Mouse (Mus musculus) midbrain, embryonic 12.5 days (tissue): ENCODE data around the gene Tspan18. TPM values are rescaled to one million over a fixed set of nuclear protein-coding genes. Genes with fewer than 3 reads are reported as not detected.

Source experiments
- ATAC-seq: fragments of 200-750 bp; cut with Nextera tagmentation; 2 replicates; pipeline ENCODE4 v1.8.0; 2017; ENCODE audit warnings: low read depth, moderate TSS enrichment, moderate library complexity; ENCODE audit not compliant: low FRiP score
- H3K27ac ChIP-seq: fragments of 300-500 bp; sonication (generic); replicated peaks from 2 replicates; pipeline ENCODE4 v1.5.1; 2016; ENCODE audit warnings: mild to moderate bottlenecking
- H3K27me3 ChIP-seq: fragments of 300-500 bp; sonication (generic); 2 replicates; pipeline ENCODE4 v1.6.1; 2016; ENCODE audit warnings: mild to moderate bottlenecking
- H3K36me3 ChIP-seq: fragments of 300-500 bp; sonication (generic); 2 replicates; pipeline ENCODE4 v1.6.1; 2016
- H3K4me1 ChIP-seq: fragments of 300-500 bp; sonication (generic); 2 replicates; pipeline ENCODE4 v1.6.1; 2016
- H3K4me2 ChIP-seq: fragments of 300-500 bp; sonication (generic); replicated peaks from 2 replicates; pipeline ENCODE4 v1.6.1; 2016; ENCODE audit warnings: mild to moderate bottlenecking, moderate library complexity
- H3K4me3 ChIP-seq: fragments of 300-500 bp; sonication (generic); 2 replicates; pipeline ENCODE4 v1.5.1; 2016; ENCODE audit warnings: mild to moderate bottlenecking
- H3K9ac ChIP-seq: fragments of 300-500 bp; sonication (generic); replicated peaks from 2 replicates; pipeline ENCODE4 v1.6.1; 2016; ENCODE audit warnings: mild to moderate bottlenecking, moderate library complexity
- H3K9me3 ChIP-seq: fragments of 300-500 bp; sonication (generic); 2 replicates; pipeline ENCODE4 v1.6.1; 2016; ENCODE audit warnings: mild to moderate bottlenecking
- WGBS: fragments of 180-500 bp; shearing (Covaris S2); methylation state at CpG from one replicate; pipeline ENCODE4 v1.1.7; 2016; 5-methylcytosine and 5-hydroxymethylcytosine counted together
- polyA plus RNA-seq: library from polyadenylated mRNA; unstranded; fragments of >200 nt; fragmentation: Nextera tagmentation; extraction: Ambion mirVana; gene quantifications from 2 replicates; pipeline ENCODE4 v1.2.1, GENCODE M21; 2016

Gene Tspan18
- polyA plus RNA-seq, 1 experiment from 2014 or later: 24.6 TPM

DNA sequence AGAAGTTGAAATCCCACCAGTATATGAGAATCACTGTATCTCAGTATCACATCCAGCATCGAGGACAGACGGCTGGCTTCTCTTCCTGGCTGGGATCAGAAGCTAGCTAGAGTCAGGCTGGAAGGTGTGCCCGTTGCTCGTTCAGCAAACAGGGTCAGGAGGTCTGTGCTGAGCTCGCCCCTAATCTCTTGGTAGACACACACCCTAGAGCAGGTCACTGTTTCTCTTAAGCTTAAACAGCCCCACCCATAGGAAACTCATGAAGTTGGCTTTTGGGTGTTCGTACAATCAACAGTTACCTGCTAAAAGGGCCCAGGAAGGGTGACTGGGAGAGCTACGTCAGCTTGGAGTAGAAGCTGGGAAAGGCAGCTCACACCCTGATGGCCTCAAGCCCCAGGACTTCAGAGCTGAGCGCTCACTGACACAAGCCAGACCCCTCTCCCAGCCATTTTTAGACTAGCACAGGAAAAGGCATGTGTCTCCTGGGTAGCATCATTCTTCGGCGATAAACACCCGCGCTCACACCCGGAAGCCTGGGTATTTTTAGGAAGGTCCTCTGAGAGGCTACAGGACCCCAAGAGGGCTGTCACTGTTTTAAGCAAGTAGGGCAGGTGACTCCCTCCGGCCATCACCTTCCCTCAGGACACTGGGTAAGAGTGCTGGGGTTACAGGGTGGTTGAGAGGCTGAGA lies 24.4 kb downstream of the Tspan18 start:
- H3K36me3 ChIP-seq: peaks cover 12% of the 10 kb centered on the region; the same call in 1 of the 2 replicates
- WGBS: 93% methylated on average over 14 of the region's 14 CpGs
- peaks cover 12% of the 10 kb centered on the region for H3K4me1 ChIP-seq
- no peaks in the 10 kb centered on the region for H3K9me3 ChIP-seq
- no peak overlapping the region for H3K4me2 ChIP-seq
- no peaks in the 10 kb centered on the region for H3K27me3 ChIP-seq
- no peak overlapping the region for H3K27ac ChIP-seq
- no peak overlapping the region for H3K4me3 ChIP-seq
- no peak for ATAC-seq
- no peak overlapping the region for H3K9ac ChIP-seq

DNA sequence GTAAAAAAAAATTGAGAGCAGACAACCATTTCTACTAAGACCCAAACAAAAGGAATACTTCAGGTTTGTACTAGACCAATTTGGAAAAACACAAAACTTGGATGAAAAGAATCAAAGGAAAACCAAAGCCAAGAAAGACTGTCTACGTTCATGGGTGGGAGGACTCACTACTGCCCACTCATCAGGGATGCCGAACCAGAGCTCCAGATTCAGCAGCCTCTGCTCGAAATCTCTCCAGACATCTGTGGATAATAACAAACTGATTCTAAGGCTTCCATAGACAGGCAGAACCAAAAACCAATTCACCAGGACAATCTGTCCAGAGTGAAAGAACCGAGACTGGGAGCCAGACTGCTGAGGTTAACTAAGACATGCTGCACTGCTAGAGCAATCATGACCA lies 27.4 kb downstream of the Tspan18 start:
- no peak overlapping the region for H3K9ac ChIP-seq
- H3K27ac ChIP-seq: no peak overlapping the region
- peaks cover 24% of the 10 kb centered on the region for H3K4me1 ChIP-seq
- H3K9me3 ChIP-seq: no peaks in the 10 kb centered on the region
- H3K36me3 ChIP-seq: peaks cover 8% of the 10 kb centered on the region; the same call in 1 of the 2 replicates
- 84% methylated on average over 4 of the region's 4 CpGs for WGBS
- H3K27me3 ChIP-seq: no peaks in the 10 kb centered on the region
- H3K4me3 ChIP-seq: no peak overlapping the region
- no peak overlapping the region for H3K4me2 ChIP-seq
- no peak for ATAC-seq

DNA sequence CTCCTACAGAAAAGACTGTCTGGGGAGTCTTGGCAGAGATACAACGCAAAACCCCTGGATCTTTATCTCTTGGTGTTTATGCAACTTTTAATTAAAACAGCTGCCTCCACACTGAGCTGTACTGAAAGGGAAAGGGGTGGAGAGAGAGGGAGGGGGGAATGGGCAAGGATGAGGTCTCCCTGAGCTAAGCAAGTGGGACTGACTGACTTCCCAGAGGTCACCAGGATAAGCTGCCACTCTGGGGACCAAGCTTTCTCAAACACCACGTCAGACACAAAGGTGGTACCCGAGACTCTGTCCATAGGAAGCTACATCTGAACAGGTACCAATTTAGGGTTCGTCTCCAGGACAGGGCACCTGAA lies 30.1 kb downstream of the Tspan18 start:
- Histone ChIP-seq H3K9me3 (no peaks in the 10 kb centered on the region), H3K27ac (peak overlapping the region; percentile 79), H3K9ac (no peak overlapping the region), H3K36me3 (0 out of 2 replicates have a peak, but pooled peaks cover 5% of the 10 kb centered on the region), H3K4me1 (peaks cover 24% of the 10 kb centered on the region), H3K4me2 (peak overlapping the region; percentile 26; the same call in 1 of the 2 replicates), H3K27me3 (no peaks in the 10 kb centered on the region), H3K4me3 (no peak overlapping the region)
- peak; percentile 44 for ATAC-seq
- 27% methylated on average over 4 of the region's 4 CpGs for WGBS

DNA sequence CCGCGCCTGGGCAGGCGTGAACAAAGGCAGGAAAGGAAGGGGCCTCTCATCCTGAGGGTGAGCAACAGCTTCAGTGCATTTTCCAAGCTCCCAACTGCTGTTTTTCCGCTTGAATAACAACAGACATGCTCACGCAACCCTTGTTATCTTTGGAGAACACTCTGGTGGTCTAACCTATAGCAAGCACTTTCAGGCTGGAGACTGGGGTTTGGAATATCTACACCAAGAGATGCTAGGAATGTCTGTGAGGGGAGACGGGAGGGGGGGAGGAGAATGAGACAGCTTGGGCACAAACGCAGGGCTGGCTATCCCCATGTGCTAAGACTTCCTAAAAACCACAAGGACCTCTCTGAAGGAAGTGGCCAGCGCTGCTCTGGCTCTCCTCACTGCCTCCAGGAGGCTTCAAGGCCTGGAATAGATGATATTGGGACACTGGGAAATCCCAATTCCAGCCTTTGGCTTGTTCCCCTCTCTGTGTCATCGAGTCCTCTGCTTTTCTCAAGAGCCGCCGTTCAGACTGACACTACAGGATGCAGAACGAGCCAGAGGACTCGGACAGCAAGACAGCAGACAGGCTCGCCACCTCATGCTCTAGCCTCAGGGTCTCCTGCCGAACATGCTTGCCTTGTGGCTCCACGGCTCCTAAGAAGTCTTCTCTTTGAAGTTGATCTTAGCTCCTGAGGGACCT lies 30.6 kb downstream of the Tspan18 start:
- ATAC-seq: peak; percentile 44
- H3K4me1 ChIP-seq: peaks cover 24% of the 10 kb centered on the region
- H3K9ac ChIP-seq: no peak overlapping the region; the same call in 1 of the 2 replicates
- H3K9me3 ChIP-seq: no peaks in the 10 kb centered on the region
- H3K36me3 ChIP-seq: 0 out of 2 replicates have a peak, but pooled peaks cover 5% of the 10 kb centered on the region
- peak overlapping the region; percentile 26; the same call in 1 of the 2 replicates for H3K4me2 ChIP-seq
- H3K4me3 ChIP-seq: no peak overlapping the region
- 8% methylated on average over 16 of the region's 16 CpGs for WGBS
- H3K27me3 ChIP-seq: no peaks in the 10 kb centered on the region
- H3K27ac ChIP-seq: peak overlapping the region; percentile 79

DNA sequence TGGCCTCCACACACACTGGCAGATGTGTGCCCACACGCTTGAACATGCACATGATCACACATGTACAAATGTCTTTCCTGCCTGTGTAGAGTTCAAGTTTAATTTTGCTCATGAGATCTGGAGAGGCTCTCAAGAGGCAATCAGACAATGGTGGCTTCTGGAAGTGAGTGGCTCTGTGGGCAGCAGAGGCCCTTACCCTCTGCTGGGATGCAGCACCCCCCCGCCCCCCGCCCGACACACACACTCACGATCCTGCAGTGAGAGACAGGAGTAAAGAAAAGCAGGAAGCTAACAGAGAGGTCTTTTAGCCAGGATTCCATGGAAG lies 31.1 kb downstream of the Tspan18 start:
- no peaks in the 10 kb centered on the region for H3K9me3 ChIP-seq
- H3K4me2 ChIP-seq: 0 out of 2 replicates have a peak overlapping the region, but pooled peaks have one; percentile 26
- peak overlapping the region; percentile 79 for H3K27ac ChIP-seq
- no peak overlapping the region for H3K4me3 ChIP-seq
- no peak overlapping the region; the same call in 1 of the 2 replicates for H3K9ac ChIP-seq
- H3K27me3 ChIP-seq: no peaks in the 10 kb centered on the region
- ATAC-seq: peak; percentile 72; the same call in 1 of the 2 replicates
- 23% methylated on average over 5 of the region's 5 CpGs for WGBS
- peaks cover 22% of the 10 kb centered on the region for H3K4me1 ChIP-seq
- no peaks in the 10 kb centered on the region for H3K36me3 ChIP-seq

DNA sequence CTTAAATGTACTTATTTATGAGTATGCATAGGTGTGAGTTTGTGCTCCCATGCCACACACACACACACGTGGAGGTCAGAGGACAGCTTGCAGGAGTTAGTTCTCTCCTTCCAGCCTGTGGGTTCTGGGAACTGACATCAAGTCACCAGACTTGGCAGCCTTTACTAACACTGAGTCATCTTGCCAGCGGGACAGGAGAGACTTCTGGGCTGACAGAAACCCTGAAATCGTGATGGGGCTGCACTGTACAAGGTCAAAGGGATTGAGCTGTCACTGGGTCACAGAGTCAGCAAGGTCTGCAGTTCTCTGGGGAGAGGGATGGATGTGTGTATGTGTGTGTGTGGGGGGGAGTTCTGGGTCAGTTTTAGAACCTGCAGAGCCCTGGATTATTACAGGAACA lies 36.6 kb downstream of the Tspan18 start:
- Histone ChIP-seq H3K27ac (no peak overlapping the region), H3K36me3 (peaks cover 11% of the 10 kb centered on the region), H3K4me3 (no peak overlapping the region), H3K4me1 (peaks cover under 1% of the 10 kb centered on the region; the same call in 1 of the 2 replicates), H3K4me2 (no peak overlapping the region), H3K27me3 (no peaks in the 10 kb centered on the region), H3K9me3 (peaks cover 8% of the 10 kb centered on the region; the same call in 1 of the 2 replicates), H3K9ac (no peak overlapping the region)
- WGBS: 87% methylated on average over 3 of the region's 3 CpGs
- ATAC-seq: no peak

DNA sequence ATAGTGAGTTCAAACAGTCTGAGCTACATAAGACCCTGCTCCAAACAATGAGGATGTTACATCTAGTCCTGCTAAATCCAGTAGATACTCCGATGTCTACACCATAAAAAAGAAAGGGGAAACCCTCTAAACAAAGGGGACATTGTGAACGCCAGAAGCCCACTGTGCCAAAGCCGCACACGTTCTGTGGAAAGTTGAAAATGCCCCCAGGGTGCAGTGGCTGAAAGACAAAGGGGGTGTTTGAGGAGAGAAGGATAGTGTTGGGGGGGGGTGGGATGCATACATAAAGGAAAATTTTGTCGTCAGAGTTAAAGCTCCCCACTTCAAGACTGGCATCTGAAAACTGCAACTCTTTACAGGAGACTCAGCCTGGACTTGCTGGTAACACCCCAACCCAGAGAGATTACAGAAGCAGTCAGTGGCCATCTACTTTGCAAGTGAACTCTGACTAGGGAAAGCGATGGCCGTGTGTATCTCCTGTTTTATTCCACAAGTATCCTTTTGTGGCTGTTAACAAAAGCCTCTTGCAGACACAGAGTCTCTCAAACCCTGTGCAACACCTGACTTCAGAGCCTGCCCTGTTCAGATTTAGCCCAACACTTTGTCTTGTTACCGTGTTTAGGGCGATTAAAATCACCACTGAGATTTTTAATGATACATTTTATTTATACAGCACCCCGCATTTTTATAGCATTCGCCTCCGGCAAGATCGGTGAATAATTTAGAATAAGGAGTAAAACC lies 42.9 kb downstream of the Tspan18 start:
- peaks cover 11% of the 10 kb centered on the region for H3K36me3 ChIP-seq
- no peak overlapping the region for H3K4me2 ChIP-seq
- ATAC-seq: 0 out of 2 replicates have a peak, but pooled peaks have one; percentile 21
- H3K4me3 ChIP-seq: no peak overlapping the region
- H3K27me3 ChIP-seq: no peaks in the 10 kb centered on the region
- H3K4me1 ChIP-seq: peaks cover 59% of the 10 kb centered on the region
- H3K9ac ChIP-seq: no peak overlapping the region; the same call in 1 of the 2 replicates
- peaks cover 10% of the 10 kb centered on the region; the same call in 1 of the 2 replicates for H3K9me3 ChIP-seq
- peak overlapping the region; percentile 79 for H3K27ac ChIP-seq
- WGBS: 33% methylated on average over 13 of the region's 13 CpGs

DNA sequence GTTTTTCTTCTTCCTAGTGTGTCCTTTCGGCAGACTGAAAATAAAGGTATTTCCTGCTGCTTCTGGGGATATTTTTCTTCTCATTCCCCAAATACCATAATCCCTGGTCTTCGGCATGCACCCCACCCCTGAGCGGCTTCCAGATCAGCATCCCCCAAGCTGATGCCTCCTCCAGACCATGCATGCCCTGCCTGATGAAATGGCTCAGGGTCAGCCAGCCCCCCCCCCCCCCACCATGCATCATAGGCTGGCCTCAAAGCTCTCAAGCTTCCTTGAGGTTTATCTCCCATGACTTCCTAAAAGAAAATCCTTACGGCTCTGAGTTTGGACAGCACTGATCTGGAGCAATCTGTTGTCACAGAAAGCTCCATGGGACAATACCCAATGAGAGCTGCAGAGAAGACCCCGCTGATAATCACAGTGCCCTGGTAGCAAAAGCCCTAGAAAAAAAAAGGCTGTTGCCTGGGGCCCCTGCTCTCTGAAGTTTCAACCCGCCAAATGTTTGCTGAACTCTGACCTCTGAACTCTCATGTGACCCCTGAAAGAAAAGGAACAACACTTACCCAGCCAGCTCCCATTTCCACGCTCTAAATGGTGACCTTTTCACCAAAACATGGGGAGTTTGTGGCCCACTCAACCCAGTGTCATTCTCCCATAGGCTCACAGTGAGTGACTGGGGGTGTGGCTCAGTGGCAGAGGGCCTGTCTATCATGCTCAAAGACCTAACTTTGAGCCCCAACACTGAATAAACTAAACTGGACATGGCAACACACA lies 43.8 kb downstream of the Tspan18 start:
- H3K36me3 ChIP-seq: peaks cover 11% of the 10 kb centered on the region
- peaks cover 10% of the 10 kb centered on the region; the same call in 1 of the 2 replicates for H3K9me3 ChIP-seq
- 9% methylated on average over 7 of the region's 7 CpGs for WGBS
- peak overlapping the region; percentile 79 for H3K27ac ChIP-seq
- no peak overlapping the region; the same call in 1 of the 2 replicates for H3K9ac ChIP-seq
- peaks cover 67% of the 10 kb centered on the region for H3K4me1 ChIP-seq
- no peak overlapping the region for H3K4me2 ChIP-seq
- no peak overlapping the region for H3K4me3 ChIP-seq
- 0 out of 2 replicates have a peak, but pooled peaks have one; percentile 10 for ATAC-seq
- H3K27me3 ChIP-seq: no peaks in the 10 kb centered on the region

DNA sequence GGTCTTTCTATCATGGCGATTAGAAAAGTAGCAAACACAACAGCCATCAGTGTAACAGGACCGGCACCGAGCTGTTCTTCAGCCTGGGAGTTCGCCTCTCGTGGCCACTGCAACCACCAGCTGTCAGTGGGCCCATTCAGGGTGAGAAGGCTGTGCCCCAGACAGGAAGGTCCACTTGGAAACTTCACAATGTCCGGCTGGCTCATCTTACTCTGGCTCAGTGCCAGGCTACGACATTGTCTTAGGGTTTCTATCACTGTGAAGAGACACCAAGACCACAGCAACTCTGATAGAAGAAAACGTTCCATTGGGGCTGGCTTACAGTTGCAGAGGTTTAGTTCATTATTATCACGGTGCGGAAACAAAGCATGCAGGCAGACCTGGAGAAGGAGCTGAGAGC lies 45.1 kb downstream of the Tspan18 start:
- ATAC-seq: no peak
- no peak overlapping the region for H3K9ac ChIP-seq
- WGBS: 78% methylated on average over 10 of the region's 10 CpGs

DNA sequence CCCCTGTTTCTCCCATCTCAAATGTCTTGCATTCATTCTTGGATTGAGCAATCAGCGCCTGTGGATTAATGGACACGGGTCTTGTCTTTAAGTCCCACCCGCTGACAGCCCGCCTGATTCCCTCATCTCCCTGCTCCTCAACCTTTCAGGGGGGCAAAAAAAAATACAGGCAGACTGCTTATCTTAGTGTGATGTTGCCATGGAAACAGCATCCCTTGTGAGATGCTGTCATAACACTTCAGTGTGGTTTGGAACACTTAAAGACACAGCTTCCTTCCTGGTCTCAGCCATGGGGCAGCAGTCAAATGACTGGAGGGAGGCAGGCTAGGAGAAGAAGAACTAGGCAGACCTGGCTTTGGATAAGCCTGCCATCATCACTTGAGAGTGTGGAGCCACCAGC lies 47.0 kb downstream of the Tspan18 start:
- H3K4me1 ChIP-seq: peaks cover 96% of the 10 kb centered on the region
- no peaks in the 10 kb centered on the region for H3K9me3 ChIP-seq
- peak overlapping the region; percentile 25 for H3K4me2 ChIP-seq
- 11% methylated on average over 4 of the region's 4 CpGs for WGBS
- H3K9ac ChIP-seq: no peak overlapping the region; the same call in 1 of the 2 replicates
- H3K4me3 ChIP-seq: no peak overlapping the region
- H3K36me3 ChIP-seq: no peaks in the 10 kb centered on the region
- H3K27ac ChIP-seq: peak overlapping the region; percentile 89
- ATAC-seq: no peak
- no peaks in the 10 kb centered on the region for H3K27me3 ChIP-seq

More for the DNA sequence above, 45.1 kb downstream of the Tspan18 start:
- Histone ChIP-seq H3K4me1 (peaks cover 81% of the 10 kb centered on the region), H3K9me3 (peaks cover 10% of the 10 kb centered on the region; the same call in 1 of the 2 replicates), H3K4me3 (no peak overlapping the region), H3K27ac (peak overlapping the region; percentile 46; the same call in 1 of the 2 replicates), H3K4me2 (no peak overlapping the region), H3K27me3 (no peaks in the 10 kb centered on the region), H3K36me3 (peaks cover 8% of the 10 kb centered on the region)

DNA sequence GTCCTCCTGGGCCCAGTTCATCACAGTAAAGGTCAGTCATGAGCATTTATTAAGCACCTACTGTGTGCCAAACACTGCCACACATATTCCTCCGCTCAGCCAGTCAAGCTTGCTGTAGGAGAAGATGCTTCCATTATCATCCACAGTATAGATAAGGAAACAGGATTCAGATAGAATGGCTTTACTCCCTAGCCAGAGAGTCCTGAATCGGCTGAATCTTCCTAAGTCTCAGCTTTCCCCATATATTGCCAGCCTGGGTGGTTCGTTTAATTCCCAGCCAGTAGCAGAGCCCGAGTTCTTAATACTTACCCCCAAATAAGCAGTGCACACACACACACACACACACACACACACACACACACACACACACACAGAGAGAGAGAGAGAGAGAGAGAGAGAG lies 47.6 kb downstream of the Tspan18 start:
- no peak for ATAC-seq
- no peak overlapping the region for H3K4me3 ChIP-seq
- no peaks in the 10 kb centered on the region for H3K9me3 ChIP-seq
- H3K36me3 ChIP-seq: no peaks in the 10 kb centered on the region
- H3K27ac ChIP-seq: peak overlapping the region; percentile 89
- H3K4me1 ChIP-seq: peaks cover 93% of the 10 kb centered on the region
- 0 out of 2 replicates have a peak overlapping the region, but pooled peaks have one; percentile 25 for H3K4me2 ChIP-seq
- no peaks in the 10 kb centered on the region for H3K27me3 ChIP-seq
- 48% methylated on average over 4 of the region's 4 CpGs for WGBS
- H3K9ac ChIP-seq: no peak overlapping the region; the same call in 1 of the 2 replicates
